Mouse (Mus musculus) heart, postnatal 14 days (tissue): ENCODE measurements around the gene Golga4. TPM values are rescaled to one million over a fixed set of nuclear protein-coding genes. Genes with fewer than 3 reads are reported as not detected.
A peak's percentile ranks its signal among the peaks of the same experiment; 100 is the strongest.

Experiments
- DNase-seq, 2 experiments: peaks; one replicate each; pipeline ENCODE4 v3.0.0; 2021 to 2022
- intact Hi-C: fragments of 180-260 bp; cut with DNase I; formaldehyde crosslinking; loops from one replicate; pipeline ENCODE4 v1.15.1; 2025
- total RNA-seq, 2 experiments: library from RNA; stranded (reverse); gene quantifications; 2 replicates each; pipeline ENCODE4 v1.2.3; 2021

Golga4 gene
- total RNA-seq, 2 experiments from 2014 or later, result 180 to 187 TPM

DNA sequence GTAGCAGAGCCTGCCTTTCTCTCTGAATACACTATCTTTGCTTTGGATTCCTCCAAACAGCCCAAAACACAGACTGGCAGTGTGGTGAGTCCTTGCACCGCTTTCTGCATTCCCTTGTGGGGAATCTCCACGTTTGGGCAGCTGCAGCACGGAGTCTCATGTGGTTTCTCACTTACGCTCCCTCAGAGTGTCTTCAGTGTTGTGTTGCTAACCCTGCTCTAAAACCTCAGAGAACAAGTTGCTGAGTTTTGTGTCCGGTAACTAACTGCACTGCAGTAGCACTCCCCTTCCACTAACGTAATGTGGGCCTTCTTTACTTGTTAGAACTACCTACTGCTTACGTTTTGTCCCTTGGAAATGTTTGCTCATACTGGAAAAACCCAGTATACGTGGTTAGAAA, 13.0 kb downstream of the Golga4 start:
- no peak for DNase-seq
- intact Hi-C loops, result no loop called here

DNA sequence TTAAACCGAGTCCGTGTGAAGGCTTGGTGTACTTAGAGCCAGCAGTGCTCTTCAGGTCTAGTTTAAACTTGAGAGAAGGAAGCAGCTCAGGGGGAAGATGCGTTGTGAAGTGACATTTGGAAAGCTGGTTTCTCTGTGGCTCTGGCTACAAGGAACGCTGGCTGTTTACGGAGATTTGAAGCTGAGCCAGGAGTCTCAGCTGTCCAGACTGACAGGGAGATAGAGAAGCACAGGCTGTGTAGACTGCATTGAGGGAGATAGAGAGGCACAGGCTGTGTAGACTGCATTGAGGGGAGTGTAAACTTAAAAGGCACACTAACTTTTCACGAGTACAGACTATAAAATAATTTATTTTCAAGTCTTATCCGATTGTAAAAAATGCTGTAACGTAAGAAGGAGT, 13.9 kb downstream of the Golga4 start:
- peak; percentile 26 to 54 for DNase-seq
- intact Hi-C loops, result no loop called here

DNA sequence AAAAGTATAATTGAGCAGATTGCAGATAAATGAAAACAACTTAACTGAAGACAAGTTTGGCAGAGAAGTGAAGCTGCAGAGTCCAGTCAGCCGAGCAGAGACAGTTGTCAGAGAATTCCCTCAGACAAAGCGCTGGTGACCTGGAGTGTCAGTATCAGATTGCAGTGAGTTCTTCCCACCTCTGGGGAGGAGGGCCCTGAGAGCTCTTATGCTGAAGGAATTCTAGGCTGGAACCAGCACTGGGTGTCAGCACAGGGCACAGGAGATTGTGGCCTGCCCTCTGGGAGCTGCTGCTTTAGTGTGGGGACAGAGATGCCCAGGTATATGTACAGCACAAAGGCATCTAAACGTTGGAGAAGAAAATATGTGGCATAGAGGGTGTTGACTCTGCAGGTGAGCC, 14.8 kb downstream of the Golga4 start:
- DNase-seq, result no peak
- intact Hi-C loops, result no loop called here

DNA sequence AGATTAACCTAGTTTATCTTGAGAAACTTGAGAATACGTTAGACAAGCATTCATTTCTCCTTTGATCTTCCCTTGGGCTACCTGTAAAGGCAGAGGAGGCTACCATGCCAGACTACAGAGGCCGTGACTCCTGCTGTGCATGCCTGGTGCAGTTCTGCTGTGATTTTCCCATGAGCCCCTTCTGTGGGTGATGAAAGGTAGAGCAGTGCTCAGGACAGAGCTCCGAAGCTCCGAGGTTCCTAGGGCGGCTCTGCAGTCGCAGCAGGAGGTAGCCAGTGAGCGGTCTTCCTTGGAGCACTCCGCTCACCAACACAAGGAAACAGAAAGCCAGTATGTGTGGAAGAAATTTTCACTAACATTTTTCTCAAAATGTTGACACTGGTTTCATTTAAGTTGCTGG, 15.6 kb downstream of the Golga4 start:
- intact Hi-C loops, result no loop called here

DNA sequence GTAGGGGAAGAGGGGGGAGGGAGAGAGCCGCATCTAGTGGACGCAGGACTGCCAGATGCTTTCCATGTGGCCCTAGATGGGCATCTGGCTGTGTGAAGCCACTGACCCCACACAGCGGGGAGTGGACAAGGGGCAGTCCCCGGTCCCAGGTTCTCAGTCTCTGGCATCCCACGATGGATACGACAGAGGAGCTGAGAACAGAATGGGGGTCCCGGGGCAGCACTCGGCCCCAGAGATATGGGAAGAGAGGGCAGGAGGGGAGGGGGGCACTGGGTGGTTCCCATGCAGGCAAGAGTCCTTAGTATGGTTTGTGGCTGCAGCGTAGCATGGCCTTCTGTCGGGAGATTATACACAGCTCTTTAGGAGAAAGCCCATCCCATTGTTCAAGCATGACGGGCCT, 17.7 kb downstream of the Golga4 start:
- DNase-seq, result no peak
- intact Hi-C loops, result no loop called here

More for the DNA sequence above, 15.6 kb downstream of the Golga4 start:
- DNase-seq, result no peak

DNA sequence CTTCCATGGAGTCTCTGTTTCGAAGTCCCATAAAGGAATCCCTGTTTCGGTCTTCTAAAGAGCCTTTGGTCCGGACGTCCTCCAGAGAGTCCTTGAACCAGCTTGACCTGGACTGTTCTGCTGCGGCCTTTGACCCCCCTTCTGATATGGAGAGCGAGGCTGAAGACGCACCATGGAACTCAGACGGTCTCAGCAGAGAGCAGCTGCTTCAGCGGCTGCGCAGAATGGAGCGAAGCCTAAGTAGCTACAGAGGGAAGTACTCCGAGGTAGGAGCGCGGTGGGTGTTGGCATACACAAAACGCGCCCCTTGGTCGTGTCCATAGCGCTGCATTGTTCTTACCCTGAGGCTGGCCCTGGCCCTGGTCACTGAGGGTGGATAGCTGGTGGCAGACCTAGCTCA, 21.0 kb downstream of the Golga4 start:
- no peak for DNase-seq
- intact Hi-C loops, result no loop called here

DNA sequence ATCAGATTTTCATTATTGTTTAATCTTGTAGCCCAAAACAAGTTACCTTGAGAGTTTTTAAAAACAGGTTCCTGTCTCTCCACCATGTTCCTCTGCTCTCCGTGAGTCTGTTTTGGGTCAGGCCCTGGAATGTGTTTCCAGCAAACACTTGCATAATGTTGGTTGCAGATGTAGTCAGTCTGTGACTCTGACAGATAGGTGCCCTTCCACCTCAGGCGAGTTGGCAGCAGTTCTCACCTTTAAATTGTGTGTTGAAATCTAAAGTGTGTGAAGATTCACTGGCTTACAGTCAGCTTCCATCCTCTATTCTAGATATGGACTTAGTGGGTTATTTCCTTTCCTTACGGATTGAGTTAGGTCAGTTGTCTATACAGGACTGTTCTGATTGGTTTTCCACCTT, 23.7 kb downstream of the Golga4 start:
- DNase-seq, result no peak
- intact Hi-C loops, result no loop called here

DNA sequence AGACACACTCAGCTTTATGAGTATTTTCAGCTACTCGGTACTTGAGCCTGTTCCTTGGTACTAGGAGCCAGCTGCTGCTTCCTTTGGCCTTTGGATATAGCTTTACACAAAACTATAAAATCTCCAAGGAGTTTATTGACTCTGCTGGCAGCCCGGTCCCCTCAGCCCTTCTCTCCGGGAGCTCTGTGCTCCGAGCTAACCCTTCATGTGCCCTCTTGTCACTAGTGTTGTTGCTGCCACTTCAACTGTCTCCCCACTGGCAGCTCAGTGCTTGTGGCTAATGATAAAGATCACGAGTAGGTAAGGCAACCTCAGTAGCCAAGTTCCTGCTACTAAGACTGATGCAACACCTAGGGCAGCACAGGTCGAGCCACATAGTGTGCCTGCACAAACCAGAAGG, 24.6 kb downstream of the Golga4 start:
- intact Hi-C loops, result no loop called here
- no peak for DNase-seq

DNA sequence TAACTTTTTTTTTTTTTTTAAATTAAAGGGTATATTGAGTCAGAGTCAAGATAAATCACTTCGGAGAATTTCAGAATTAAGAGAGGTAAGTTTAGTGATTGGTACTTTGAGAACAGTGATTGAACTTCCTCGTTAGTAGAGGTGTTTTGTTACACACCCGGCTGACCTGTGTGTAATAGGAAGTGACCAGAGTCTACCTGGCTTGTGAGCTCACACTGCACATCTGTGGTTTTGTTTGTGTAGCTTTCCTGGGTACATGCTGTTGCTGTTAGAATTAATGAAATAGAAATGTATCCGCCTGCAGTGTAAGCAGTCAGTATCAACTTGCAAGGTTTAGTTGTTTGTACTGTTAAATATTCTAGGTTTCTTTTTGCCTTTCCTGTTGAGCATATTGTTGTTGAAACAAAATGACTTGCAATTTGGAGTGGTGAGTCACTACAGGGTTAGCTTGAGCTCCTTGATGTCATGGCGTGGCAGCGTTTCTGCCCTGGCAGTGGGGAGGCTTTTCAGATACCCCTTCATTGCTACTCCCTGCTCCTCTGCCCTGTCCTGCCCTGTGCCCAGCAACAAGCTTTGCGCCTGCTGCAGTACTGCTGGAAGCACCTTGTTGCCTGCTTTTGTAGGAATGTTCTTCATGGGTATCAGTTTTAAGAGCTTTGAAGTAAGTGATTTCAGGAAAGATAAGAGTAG, 26.6 kb downstream of the Golga4 start:
- intact Hi-C loops, result no loop called here
- DNase-seq, result no peak

DNA sequence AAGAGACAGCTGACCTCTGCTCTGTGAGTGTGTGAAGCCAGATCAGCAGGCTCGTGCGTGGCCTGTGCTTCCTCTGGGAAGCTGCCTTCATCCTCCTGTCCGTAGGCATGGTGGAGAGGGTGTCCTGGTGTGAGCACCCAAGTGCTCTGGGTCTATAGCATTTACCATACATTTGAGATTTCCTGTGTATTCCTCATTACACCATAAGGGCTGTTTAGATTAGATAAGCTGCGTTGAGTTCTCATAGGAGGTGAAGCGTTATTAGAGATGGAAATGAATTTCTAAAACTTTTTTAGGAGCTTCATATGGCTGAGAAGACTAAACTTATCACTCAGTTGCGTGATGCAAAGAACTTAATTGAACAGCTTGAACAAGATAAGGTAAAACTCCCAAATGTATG, 30.9 kb downstream of the Golga4 start:
- DNase-seq, result no peak
- intact Hi-C loops, result no loop called here

DNA sequence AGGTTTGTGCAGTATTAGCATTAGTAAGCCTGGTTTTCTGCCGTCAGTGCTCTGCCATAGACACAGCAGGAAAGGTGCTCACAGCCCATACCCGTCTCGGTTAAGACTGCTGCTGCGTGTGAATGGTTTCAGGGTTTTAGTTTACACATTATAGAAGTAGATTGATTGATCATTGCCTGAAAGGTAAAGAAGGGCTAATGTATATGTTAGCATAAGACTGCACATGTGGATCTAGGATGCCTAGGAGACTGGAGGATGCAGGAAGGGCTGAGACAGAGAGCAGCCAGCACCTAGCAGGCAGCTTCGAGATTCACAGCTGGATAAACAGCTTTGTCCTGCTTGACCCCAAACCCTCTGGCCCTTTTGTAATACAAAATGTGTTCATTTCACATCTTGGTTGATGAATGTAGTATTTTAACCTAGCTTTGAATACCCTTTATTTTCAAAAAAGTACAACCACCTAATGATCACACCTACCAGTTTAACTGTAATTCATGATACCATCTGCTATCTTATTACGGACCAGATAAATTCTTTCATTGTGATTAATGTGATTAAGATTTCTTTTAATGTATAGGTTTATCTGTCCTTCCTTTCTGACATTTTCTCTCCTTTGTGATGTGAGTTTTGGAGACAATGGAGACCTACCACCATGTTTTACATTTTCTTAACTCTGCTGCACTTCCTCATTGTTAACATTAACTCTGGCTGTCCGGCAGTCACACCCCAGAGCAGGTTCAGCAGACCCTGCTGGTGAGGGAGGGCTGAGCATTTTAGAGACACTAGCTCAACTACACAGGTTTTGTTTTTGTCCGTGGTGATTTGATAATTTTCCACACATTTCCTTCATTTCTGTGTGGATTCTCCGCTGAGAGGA, 31.6 kb downstream of the Golga4 start:
- intact Hi-C loops, result no loop called here
- no peak for DNase-seq

DNA sequence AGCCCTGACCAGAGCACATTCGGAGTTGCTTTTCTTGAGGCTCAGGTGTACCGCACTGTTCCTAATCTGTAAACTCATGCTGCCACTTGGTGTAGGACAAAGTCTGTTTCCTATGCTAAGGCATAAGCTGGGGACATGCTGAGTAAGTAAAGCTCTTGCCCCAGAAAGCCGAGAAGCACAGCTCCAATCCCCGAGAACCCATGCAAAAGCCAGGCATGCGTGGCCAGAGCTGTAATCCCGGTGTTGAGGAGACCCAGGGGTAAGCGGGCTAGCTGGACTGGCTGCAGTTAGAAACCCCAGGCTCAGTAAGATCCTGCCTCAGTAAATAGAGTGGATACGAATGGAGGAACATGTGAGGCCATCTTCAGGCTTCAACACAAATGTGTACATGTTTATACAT, 35.8 kb downstream of the Golga4 start:
- intact Hi-C loops, result no loop called here
- DNase-seq, result no peak

DNA sequence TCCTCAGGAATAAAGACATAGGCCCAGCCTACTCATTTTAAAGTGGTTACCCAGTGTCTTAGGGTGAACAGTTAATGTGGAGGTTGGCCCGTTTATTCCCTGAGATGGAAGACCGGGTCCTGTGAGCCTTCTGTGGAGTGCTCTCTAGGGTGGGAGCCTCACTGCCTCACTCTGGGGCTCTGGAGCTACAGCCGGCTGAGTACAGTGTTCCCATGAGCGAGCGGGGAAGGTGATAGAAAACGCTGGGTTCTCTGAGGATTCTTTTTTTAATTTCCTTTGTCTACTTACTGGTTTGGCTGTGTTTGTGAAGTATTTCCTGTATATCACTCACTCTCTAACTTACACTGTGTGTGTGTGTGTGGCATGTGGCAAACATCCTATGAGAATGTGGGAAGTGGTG, 39.1 kb downstream of the Golga4 start:
- intact Hi-C loops, result no loop called here
- DNase-seq, result no peak

DNA sequence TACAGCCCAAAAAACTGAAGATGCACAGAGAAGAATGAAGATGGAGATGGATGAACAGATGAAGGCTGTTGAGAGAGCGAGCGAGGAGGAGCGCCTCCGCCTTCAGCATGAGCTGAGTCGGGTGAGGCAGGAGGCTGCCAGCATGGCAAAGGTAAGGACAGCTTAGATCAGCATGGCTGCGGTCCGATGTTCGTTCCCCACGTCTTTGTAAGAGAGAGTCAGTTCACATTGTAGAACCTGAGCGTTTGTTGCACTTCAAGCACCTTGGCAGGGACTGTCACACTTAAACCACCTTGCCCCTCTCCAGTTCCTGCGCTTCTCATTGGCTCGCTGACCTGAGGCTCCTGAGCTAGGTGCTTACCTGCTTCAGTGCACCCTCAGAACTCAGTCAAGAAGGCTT, 42.6 kb downstream of the Golga4 start:
- intact Hi-C loops, result no loop called here
- DNase-seq, result no peak

DNA sequence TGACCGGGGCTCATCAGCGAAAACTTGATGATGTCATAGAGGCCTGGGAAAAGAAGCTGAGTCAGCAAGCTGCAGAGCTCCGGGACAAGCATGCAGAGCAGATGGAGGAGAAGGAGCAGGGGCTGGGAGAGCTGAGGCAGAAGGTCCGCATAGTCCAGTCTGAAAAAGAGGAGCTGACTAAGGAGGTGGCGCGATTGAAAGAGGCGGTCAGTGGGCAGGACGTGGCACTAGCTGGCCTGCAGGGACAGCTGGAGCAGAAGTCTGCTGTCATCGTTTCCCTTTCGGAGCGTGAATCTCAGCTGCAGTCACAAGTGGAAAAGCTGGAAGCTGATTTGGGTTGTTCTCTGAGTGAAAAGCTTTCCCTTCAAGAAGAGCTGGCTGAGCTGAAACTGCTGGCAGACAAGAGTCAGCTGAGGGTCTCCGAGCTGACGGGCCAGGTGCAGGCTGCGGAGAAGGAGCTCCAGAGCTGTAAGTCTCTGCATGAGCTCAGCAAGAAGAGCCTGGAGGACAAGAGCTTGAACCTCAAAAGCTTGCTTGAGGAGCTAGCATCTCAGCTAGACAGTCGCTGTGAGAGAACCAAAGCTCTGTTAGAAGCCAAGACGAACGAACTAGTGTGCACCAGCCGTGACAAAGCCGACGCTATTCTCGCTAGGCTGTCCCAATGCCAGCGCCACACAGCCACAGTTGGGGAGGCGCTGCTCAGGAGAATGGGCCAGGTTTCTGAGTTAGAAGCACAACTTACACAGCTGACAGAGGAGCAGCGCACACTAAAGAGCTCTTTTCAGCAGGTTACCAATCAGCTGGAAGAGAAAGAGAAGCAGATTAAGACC, 51.1 kb downstream of the Golga4 start:
- intact Hi-C loops, result no loop called here
- DNase-seq, result peak; percentile 22 to 34

DNA sequence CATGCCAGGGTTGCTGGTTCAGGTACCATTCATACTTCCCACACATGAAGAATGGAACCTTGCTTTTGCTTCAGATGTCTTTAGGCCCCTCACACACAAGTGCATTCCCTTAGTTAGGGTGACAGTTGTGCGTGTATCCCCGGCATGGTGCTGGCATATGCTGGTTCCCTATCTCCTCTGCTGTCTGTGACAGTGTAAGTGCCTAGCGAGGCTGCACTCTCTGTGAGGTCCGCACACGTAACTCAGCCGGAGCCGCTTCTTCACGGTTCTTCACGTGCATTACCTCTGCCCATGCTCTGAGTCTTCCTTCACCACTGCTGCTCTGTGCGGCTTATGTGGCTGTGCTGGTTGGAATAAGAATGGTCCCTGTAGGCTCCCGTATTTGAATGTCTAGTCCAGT, 57.3 kb downstream of the Golga4 start:
- DNase-seq, result no peak
- intact Hi-C loops, result no loop called here

DNA sequence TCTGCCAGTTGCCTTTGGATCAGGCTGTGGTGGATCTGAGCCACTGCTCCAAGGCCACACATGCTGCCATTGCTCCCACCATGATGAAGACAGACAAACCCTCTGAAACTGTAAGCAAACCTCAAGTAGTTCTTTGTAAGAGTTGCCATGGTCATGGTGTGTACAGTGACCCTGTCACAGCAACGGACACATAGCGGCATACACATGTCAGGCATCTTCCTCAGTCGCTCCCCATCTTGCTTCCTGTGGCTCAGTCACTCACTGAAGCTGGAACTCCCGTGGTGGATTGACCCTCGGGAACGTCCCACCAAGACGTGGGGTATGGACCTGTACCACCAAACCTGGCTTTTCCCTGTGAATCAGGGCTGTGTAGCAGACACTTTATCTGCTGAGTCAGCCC, 57.8 kb downstream of the Golga4 start:
- intact Hi-C loops, result no loop called here

DNA sequence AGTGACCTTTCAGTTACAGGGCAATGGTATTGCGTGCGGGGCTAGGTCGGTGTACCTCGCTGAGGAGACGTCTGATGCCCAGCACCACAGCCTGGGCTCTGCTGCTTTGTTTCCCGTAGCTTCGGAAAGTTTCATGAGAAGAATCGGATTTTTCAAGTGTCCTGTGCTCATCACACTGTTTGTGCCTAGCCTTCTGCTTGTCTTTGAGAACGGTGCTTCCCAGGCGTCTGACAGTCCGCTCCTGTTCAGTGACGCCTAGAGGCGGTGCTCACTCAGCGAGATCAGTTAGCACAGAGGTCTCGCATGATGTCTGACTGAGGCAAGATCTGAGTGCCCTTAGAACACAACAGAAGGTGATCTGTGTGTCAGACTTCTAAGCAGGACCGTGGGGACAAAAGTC, 58.6 kb downstream of the Golga4 start:
- DNase-seq, result no peak
- intact Hi-C loops, result no loop called here

More for the DNA sequence above, 57.8 kb downstream of the Golga4 start:
- no peak for DNase-seq

DNA sequence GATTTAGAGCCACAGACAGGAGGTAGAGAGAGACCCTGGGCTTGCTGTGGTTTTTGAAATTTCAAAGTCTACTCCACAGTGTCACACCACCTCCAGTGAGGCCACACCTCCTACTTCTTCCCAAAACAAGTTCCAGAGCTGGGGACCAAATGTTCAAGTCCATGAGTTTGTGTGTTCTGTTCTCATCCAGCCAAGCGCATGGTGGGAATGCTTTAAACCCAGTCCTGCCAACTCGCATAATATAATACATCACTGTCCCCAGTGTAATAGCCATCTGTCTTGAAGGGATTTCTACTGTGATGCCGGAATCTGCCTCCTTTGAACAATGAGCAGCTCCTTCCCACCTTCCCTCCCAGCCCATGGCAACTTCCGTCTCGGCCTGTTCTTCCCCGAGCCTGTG, 63.3 kb downstream of the Golga4 start:
- DNase-seq, result no peak
- intact Hi-C loops, result no loop called here

DNA sequence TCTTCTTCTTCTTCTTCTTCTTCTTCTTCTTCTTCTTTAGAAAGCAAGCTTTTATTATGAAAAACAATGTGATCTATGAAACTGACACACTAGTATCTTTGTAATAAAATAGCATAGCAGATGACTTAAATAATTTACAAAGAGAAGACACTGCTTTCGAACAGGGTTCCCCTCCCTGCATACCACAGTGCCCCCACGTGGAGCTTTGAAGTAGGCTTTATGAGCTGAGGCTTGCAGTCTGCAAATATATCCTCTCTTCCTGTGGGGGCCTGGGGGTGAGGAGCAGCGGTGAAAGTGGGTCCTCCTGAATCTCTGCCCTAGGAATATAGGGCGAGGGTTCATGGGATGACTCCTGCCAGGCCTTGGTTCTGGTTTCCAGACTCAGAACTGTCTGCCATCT, 64.8 kb downstream of the Golga4 start:
- no peak for DNase-seq
- intact Hi-C loops, result no loop called here

DNA sequence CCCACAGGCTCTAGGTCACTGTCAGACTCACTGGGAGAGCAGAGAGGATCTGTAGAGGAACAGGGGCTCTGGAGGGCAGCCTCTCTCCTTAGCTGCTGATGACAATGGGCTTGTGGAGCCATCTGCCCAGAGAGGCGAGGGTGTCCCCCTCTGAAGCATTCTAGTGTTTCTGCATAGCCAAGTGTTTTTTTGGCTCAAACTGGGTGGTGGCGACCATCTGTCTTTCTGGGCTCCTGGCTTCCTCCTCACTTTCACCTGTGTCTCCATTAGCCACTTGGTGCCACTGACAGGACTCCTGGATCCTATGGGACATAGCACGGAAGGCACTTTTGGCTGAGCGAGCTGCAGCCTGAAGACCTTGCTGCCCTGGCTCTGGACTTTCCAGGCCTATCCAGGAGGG, 65.6 kb downstream of the Golga4 start:
- intact Hi-C loops, result no loop called here
- no peak for DNase-seq
